Mouse (Mus musculus): ENCODE measurements around the gene Atat1.

GRCm38 (mm10) chr17:35896781-35897643 lies 12.9 kb downstream of the Atat1 start, which contains the start of gene 2310061I04Rik:
- TF ChIP-seq CTCF (conservative IDR thresholded peaks at IDR 0.05 in 1 of 2, IDR thresholded peaks at IDR 0.05 in 1 of 2; ENCODE audit: low read depth in 2 of 2, low read length in 2 of 2): no peak
- TF ChIP-seq MEF2A (IDR thresholded peaks at IDR 0.05; ENCODE audit: borderline replicate concordance, low read depth, low read length): peak; percentile 8; the same call in 1 of the 2 replicates
- TF ChIP-seq POLR2A (IDR thresholded peaks at IDR 0.05; ENCODE audit: low read depth, low read length): peak; percentile 50
- 0 out of 2 replicates have a peak, but pooled peaks have one; percentile 77 for TF ChIP-seq POLR2AphosphoS2 (IDR thresholded peaks at IDR 0.05; ENCODE audit: low read depth, low read length)
- no peak for TF ChIP-seq JUN (IDR thresholded peaks at IDR 0.05; ENCODE audit: insufficient read depth, low read depth, low read length)
- no peak for TF ChIP-seq MAFK (IDR thresholded peaks at IDR 0.05; ENCODE audit: insufficient replicate concordance, low read length)
- no peak for TF ChIP-seq JUND (conservative IDR thresholded peaks at IDR 0.05; ENCODE audit: low read depth, low read length)
- no peak for TF ChIP-seq EP300 (IDR thresholded peaks at IDR 0.05; ENCODE audit: low read length)

All from CH12.LX (cell line).